Mouse (Mus musculus): ENCODE data around the gene Mrpl12. TPM values are rescaled to one million over a fixed set of nuclear protein-coding genes. Genes with fewer than 3 reads are reported as not detected.
A peak's percentile ranks its signal among the peaks of the same experiment; 100 is the strongest.

Gene Mrpl12
- total and polyA plus RNA-seq, 3 experiments: 60.3 to 363 (median 267) TPM

DNA sequence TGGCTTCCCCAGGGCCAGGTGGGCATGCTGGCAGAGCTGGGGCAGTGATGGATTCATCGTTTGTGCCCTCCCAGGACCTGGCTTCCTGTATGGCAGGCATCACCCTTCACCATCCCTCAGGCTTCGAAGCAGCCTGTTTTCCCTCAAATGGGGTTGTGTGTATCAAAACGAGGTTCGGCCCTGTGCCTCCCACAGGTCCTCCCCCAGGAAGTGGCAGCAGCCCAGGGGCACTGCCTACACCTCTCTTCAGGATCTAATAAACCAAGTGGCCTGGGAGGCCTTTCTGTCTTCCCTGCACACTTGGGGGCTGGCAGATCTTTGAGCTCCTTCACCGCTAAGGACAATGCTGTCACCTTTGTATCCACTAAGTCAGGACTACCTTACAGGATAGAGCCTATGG is 14.5 kb downstream of the Mrpl12 start:
- no peak for TF ChIP-seq CHD1 (IDR thresholded peaks at IDR 0.05; ENCODE audit: low read depth, low read length)
- in situ Hi-C loops (cut with MboI; ENCODE audit: low pct_ligation_motif_present, low pct_unique_long_range_greater_than_20kb, low sequenced_read_pairs): no loop called here
- Histone ChIP-seq H3K79me2 (replicated peaks; ENCODE audit: control insufficient read depth, extremely low read depth, insufficient read depth, poor library complexity, severe bottlenecking) (no peaks in the 10 kb centered on the region), H3K36me3 (replicated peaks in 1 of 2; ENCODE audit: control insufficient read depth in 1 of 2, insufficient read depth in 1 of 2, low read length in 1 of 2) (peaks cover 40 to 60% of the 10 kb centered on the region in 2 experiments), H3K27ac (ENCODE audit: insufficient read depth, low read depth) (no peak overlapping the region), H3K4me1 (ENCODE audit: control insufficient read depth in 1 of 2, insufficient read depth in 2 of 2) (peaks cover 0 to 9% of the 10 kb centered on the region in 2 experiments; a peak in 2 of 4 replicates), H3K27me3 (replicated peaks) (no peaks in the 10 kb centered on the region), H3K9me3 (replicated peaks; ENCODE audit: low read length) (no peaks in the 10 kb centered on the region), H3K4me2 (ENCODE audit: insufficient read depth, low read depth, poor library complexity, severe bottlenecking) (no peak overlapping the region), H3K4me3 (replicated peaks in 1 of 3; ENCODE audit: low read depth in 2 of 3, low read length in 2 of 3, poor library complexity in 1 of 3) (no peak overlapping the region), H3K9ac (ENCODE audit: insufficient read depth, low read depth) (no peak overlapping the region)
- dilution Hi-C loops (cut with MboI; ENCODE audit: extremely low pct_ligation_motif_present, extremely low pct_unique_long_range_greater_than_20kb, low sequenced_read_pairs): no loop called here
- DNase-seq (ENCODE audit: extremely low read depth): no peak

DNA sequence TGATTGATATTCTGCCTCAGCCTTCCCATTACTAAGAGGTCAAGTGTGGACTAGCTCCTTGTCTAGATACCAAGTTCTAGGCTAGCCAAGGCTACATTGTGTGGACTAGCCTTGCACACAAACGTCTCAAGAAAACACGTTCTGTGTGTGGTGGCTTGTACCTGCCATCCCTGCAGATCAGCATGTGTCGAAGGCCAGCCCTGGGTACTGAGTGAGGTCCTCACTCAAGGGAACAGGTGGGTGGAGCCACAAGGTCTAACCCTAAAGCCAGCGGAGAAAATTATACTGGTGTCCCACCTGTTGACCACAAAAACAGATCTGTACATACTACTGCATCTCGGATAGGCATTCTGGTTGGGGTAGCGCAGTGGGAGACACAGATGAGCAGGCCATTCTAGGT is 15.5 kb downstream of the Mrpl12 start:
- H3K27ac ChIP-seq (ENCODE audit: insufficient read depth, low read depth): no peak overlapping the region
- in situ Hi-C loops (cut with MboI; ENCODE audit: low pct_ligation_motif_present, low pct_unique_long_range_greater_than_20kb, low sequenced_read_pairs): no loop called here
- H3K36me3 ChIP-seq (replicated peaks in 1 of 2; ENCODE audit: control insufficient read depth in 1 of 2, insufficient read depth in 1 of 2, low read length in 1 of 2): peaks cover 35 to 50% of the 10 kb centered on the region in 2 experiments
- no peaks in the 10 kb centered on the region for H3K27me3 ChIP-seq (replicated peaks)
- dilution Hi-C loops (cut with MboI; ENCODE audit: extremely low pct_ligation_motif_present, extremely low pct_unique_long_range_greater_than_20kb, low sequenced_read_pairs): no loop called here
- no peak for DNase-seq (ENCODE audit: extremely low read depth)
- H3K9me3 ChIP-seq (replicated peaks; ENCODE audit: low read length): no peaks in the 10 kb centered on the region
- no peak overlapping the region for H3K9ac ChIP-seq (ENCODE audit: insufficient read depth, low read depth)
- H3K4me2 ChIP-seq (ENCODE audit: insufficient read depth, low read depth, poor library complexity, severe bottlenecking): no peak overlapping the region
- no peaks in the 10 kb centered on the region for H3K4me1 ChIP-seq (ENCODE audit: control insufficient read depth in 1 of 2, insufficient read depth in 2 of 2)
- TF ChIP-seq POLR2AphosphoS2 (IDR thresholded peaks at IDR 0.05; ENCODE audit: low read depth, low read length): 0 out of 2 replicates have a peak, but pooled peaks have one; percentile 18
- TF ChIP-seq IRF4 (IDR thresholded peaks at IDR 0.05; ENCODE audit: low read depth, low read length): no peak
- no peak for TF ChIP-seq HCFC1 (IDR thresholded peaks at IDR 0.05; ENCODE audit: low read depth, low read length)
- no peak for TF ChIP-seq CHD2 (IDR thresholded peaks at IDR 0.05; ENCODE audit: low read length)
- H3K4me3 ChIP-seq (replicated peaks in 1 of 3; ENCODE audit: low read depth in 2 of 3, low read length in 2 of 3, poor library complexity in 1 of 3): no peak overlapping the region
- H3K79me2 ChIP-seq (replicated peaks; ENCODE audit: control insufficient read depth, extremely low read depth, insufficient read depth, poor library complexity, severe bottlenecking): no peaks in the 10 kb centered on the region

DNA sequence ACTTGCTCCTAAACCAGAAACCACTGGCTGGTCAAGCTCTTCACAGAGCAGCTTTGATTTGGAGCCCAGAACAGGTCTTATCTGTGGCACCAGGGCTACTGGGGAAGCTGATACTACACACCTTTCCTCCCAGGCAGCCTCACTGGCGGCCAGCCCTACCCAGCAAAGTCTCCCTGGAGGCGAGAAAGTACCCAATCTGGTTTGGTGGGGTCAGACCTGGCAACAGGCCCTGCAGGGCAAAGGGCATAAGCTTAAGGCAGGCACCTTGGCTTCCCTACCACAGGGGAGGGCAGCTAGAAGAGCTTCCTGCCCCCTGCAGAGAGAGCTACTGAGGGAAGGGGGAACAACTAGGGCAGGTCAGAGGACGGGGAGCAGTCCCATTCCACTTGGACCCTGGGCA is 15.9 kb downstream of the Mrpl12 start:
- Histone ChIP-seq H3K27ac (ENCODE audit: insufficient read depth, low read depth) (no peak overlapping the region), H3K9ac (ENCODE audit: insufficient read depth, low read depth) (no peak overlapping the region), H3K4me1 (ENCODE audit: control insufficient read depth in 1 of 2, insufficient read depth in 2 of 2) (no peaks in the 10 kb centered on the region), H3K27me3 (replicated peaks) (no peaks in the 10 kb centered on the region), H3K9me3 (replicated peaks; ENCODE audit: low read length) (no peaks in the 10 kb centered on the region), H3K79me2 (replicated peaks; ENCODE audit: control insufficient read depth, extremely low read depth, insufficient read depth, poor library complexity, severe bottlenecking) (no peaks in the 10 kb centered on the region), H3K4me2 (ENCODE audit: insufficient read depth, low read depth, poor library complexity, severe bottlenecking) (no peak overlapping the region), H3K36me3 (replicated peaks in 1 of 2; ENCODE audit: control insufficient read depth in 1 of 2, insufficient read depth in 1 of 2, low read length in 1 of 2) (peaks cover 32 to 46% of the 10 kb centered on the region in 2 experiments), H3K4me3 (replicated peaks in 1 of 3; ENCODE audit: low read depth in 2 of 3, low read length in 2 of 3, poor library complexity in 1 of 3) (no peak overlapping the region)
- TF ChIP-seq ZKSCAN1 (IDR thresholded peaks at IDR 0.05; ENCODE audit: borderline replicate concordance, low read depth, low read length) (no peak), POLR2AphosphoS2 (IDR thresholded peaks at IDR 0.05; ENCODE audit: low read depth, low read length) (0 out of 2 replicates have a peak, but pooled peaks have one; percentile 67), CHD2 (IDR thresholded peaks at IDR 0.05; ENCODE audit: low read length) (peak; percentile 41; the same call in 1 of the 2 replicates), SIN3A (IDR thresholded peaks at IDR 0.05; ENCODE audit: low read length) (no peak), ZNF384 (IDR thresholded peaks at IDR 0.05; ENCODE audit: low read depth, low read length) (no peak), MAX (IDR thresholded peaks at IDR 0.05; ENCODE audit: low read length) (no peak), MXI1 (IDR thresholded peaks at IDR 0.05; ENCODE audit: low read depth, low read length) (no peak), RAD21 (IDR thresholded peaks at IDR 0.05; ENCODE audit: low read depth, low read length) (no peak), HCFC1 (IDR thresholded peaks at IDR 0.05; ENCODE audit: low read depth, low read length) (no peak), NELFE (IDR thresholded peaks at IDR 0.05; ENCODE audit: low read depth, low read length) (no peak), JUN (IDR thresholded peaks at IDR 0.05; ENCODE audit: insufficient read depth, low read depth, low read length) (no peak), POLR2A (IDR thresholded peaks at IDR 0.05; ENCODE audit: low read depth, low read length) (peak; percentile 35; the same call in 1 of the 2 replicates), CHD1 (IDR thresholded peaks at IDR 0.05; ENCODE audit: low read depth, low read length) (no peak), RCOR1 (conservative IDR thresholded peaks at IDR 0.05; ENCODE audit: low read depth, low read length) (no peak), ELF1 (IDR thresholded peaks at IDR 0.05; ENCODE audit: low read depth, low read length) (no peak), BHLHE40 (IDR thresholded peaks at IDR 0.05; ENCODE audit: low read depth, low read length) (no peak), EP300 (IDR thresholded peaks at IDR 0.05; ENCODE audit: low read length) (no peak), UBTF (IDR thresholded peaks at IDR 0.05; ENCODE audit: low read depth, low read length) (no peak), ZC3H11A (IDR thresholded peaks at IDR 0.05; ENCODE audit: low read depth, low read length) (no peak)
- in situ Hi-C loops (cut with MboI; ENCODE audit: low pct_ligation_motif_present, low pct_unique_long_range_greater_than_20kb, low sequenced_read_pairs) (no loop called here), dilution Hi-C loops (cut with MboI; ENCODE audit: extremely low pct_ligation_motif_present, extremely low pct_unique_long_range_greater_than_20kb, low sequenced_read_pairs) (no loop called here)
- no peak for DNase-seq (ENCODE audit: extremely low read depth)
